Mouse (Mus musculus): ENCODE data around the gene Tbc1d16.
"Not testable (repeated sequence)": the region's sequence is repeated elsewhere in the genome, so short reads cannot be mapped to it uniquely, and the experiment has no call there.

The Tbc1d16 gene

DNA sequence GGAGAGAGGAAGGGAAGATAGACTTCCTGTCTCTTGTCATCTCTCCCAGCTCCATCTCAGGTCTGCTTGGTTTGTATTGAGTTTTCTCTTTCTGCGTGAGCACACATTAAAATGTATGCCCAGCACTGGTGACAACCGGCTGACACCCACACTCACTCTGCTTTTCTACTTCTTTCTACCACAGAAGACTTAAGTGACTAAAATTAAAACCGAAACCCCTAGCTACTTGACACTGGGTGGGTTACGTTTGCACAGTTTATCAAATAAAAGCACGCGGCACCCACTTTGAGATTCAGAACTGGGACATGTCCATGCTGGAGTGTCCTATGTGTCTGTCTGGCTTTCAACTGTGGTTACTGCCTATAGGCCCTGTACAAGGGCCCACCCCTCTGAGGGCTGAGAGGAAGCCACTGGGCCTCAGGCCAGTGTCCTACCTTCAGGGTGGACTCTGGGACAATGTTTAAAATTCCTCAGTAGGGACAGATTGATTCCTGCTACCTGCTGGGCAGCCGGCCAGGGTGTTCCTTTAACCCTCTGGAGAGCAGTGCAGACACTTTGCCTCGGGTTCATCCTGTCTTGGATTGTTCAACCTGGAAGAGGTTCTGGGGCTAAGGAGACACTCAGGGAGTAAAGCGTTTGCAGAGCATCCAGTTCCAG, 118.8 kb downstream of the Tbc1d16 start:
- peak in 1 of 2 experiments; percentile 12 for DNase-seq

DNA sequence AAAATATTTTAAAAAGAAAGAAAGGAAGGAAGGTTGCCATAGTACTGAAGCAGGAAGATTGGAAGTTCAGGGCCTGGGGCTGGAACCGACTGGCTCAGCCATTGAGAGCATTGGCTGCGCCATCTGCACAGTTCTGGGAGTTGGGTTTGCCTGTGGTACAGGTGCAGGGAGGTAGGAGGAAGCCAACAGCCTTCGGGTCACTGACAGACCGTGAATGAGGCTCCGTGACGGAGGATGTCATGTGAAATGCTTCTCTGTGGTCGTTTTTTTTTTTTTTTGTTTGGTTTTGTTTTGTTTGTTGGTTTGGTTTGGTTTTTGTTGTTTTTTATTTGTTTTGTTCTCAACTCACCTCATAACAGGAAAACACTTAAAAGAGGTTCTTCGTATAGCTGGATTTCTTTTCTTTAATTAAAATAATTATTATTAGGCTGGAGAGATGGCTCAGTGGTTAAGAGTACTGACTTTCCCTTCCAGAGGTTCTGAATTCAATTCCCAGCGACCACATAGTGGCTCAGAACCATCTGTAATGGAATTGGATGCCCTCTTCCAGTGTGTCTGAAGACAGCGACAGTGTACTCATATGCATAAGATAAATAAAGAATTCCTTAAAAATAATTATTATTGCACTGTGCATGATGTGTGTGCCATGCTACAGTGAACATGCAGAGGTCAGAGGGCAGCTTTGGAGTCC, 119.6 kb downstream of the Tbc1d16 start:
- DNase-seq, result peak in 1 of 2 experiments; percentile 12

- DNase-seq, result no peak
Observed at GRCm38 (mm10) chr11:119106289-119106688, 122.0 kb downstream of the Tbc1d16 start.

DNA sequence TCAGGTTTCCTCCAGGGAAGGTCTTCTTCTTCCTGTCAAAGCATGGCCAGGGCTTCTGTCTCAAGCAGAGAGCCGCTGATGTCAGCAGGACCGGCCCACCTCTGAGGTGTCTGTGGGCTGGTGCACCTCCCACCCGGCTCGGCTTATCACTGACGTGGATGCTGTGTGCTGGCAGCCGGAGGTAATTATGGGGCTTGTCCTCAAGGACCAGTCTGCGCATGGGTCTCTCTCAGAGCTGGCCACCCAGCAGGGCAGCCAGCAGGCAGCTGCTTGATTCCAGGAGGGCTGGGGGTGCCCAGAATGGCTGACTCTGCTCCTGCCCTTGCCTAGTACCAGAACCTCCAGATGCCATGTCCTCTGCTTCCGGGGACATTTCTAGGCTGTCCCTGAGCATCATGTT, 122.6 kb downstream of the Tbc1d16 start:
- peak in 1 of 2 experiments; percentile 12 for DNase-seq

DNA sequence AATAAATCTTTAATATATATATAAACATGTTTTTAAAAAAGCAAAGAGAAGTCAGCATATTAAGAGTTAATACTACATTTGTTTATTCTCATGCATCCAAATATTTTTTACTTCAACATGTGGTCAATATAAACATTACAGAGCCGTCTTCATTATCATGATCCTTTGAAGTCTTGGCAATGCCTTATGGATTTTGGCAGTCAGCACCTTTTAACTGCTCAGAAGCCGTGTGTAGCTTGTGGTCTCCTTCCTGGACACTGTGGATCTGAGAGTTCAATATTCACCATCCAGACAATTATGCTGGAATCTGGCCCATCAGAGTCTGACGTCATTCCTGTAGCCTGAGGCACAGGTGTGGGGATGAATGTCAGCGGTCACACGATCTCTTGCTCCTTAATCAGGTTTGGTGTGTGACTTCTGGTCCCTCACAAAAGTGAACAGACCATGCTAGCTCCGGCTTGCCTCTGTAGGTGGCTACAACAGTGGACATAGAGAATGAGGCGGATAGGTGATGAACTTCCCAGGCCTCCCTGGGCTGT, 123.2 kb downstream of the Tbc1d16 start:
- peak in 1 of 2 experiments; percentile 36 for DNase-seq

DNA sequence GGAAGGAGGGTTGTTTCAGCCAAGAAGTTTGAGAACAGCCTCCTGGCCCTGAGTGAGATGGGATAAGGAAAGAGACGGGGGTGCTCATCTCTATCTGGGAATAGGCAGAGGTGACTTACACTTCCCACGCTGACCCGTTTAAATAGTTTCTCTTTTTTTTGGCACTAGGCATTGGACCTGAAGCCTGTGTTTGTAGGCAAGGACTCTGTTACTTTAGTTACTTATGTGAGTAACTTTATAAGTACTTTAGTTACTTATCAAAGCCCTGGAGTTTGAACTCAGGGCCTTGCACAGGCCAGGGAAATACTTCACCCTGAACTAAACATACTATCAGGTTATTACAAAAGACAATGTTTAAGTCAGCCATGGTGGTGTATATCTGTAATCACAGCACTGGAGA, 124.3 kb downstream of the Tbc1d16 start:
- no peak for DNase-seq

- DNase-seq, result not testable (repeated sequence)
Observed at GRCm38 (mm10) chr11:119100355-119100754, 127.9 kb downstream of the Tbc1d16 start.

GRCm38 (mm10) chr11:119098202-119098601, 130.1 kb downstream of the Tbc1d16 start:
- no peak for DNase-seq

GRCm38 (mm10) chr11:119095441-119095840, 132.9 kb downstream of the Tbc1d16 start:
- no peak for DNase-seq

DNA sequence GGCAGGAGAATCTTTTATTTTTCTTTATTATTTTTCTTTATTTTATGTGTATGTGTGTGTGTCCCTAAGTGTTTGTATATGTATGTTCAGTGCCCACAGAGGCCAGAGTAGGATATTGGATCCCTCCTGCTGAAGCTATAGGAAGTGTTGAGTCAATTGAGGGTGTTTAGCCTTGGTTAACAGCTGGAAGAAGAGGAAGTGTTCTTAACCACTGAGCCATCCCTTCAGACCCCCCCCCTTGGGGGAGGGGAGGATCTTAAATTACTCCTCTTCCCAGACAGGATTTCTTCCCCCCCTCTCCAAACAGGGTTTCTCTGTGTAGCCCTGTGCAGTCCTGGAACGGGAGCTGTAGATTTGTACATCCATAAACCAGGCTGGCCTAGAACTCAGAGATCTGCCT, 135.0 kb downstream of the Tbc1d16 start:
- no peak for DNase-seq
